Comparison of ENCODE assay signal across 21 mouse cellular contexts in genomic region chr11:119420426-119420825, GRCm38 (mm10). TPM values are rescaled to one million over a fixed set of nuclear protein-coding genes. Genes with fewer than 3 reads are reported as not detected.
DNase-seq lines count a peak whose midpoint lies in the region; ATAC-seq and TF ChIP-seq lines count a peak whose summit lies in the region.
"Had no signal": no experiment of that assay in that cellular context is flagged by ENCODE, and none has a peak within 500 bp of the region (broad histone marks: within the 10 kb centered on the region; RNA-seq: fewer than 3 reads in every experiment).

No protein-coding gene starts in this region.

- no peak for DNase-seq in heart, postnatal 36 days
- no peak for DNase-seq in ES-E14 (ENCODE audit: low read depth, low spot score)
- DNase-seq in thymus, adult 2 months: no peak
- no peak for DNase-seq in cerebellum, postnatal 10 days
- no peak for DNase-seq in left cerebral cortex, adult 8-10 months (ENCODE audit: low spot score in 2 of 2)
- DNase-seq: cerebellum, adult 18-20 months; cerebellum, postnatal 36 days; forebrain, postnatal 0 days; gastrocnemius, postnatal 36 days; heart, postnatal 10 days; kidney, adult 8-10 months; kidney, postnatal 25 days; lung, adult 2 months; right cerebral cortex, postnatal 14 days had no signal

- H3K9me3 ChIP-seq in heart, embryonic 16.5 days (replicated peaks; ENCODE audit: control insufficient read depth, low read length): no peaks in the 10 kb centered on the region
- H3K9me3 ChIP-seq in ES-E14 (ENCODE audit: control insufficient read depth, insufficient read depth, low read depth, low read length): no peaks in the 10 kb centered on the region
- no peaks in the 10 kb centered on the region for H3K9me3 ChIP-seq in embryonic facial prominence, embryonic 13.5 days
- H3K9me3 ChIP-seq in neural tube, embryonic 15.5 days (replicated peaks): no peaks in the 10 kb centered on the region
- H3K9me3 ChIP-seq: hindbrain, embryonic 13.5 days; megakaryocyte, embryonic 14.5 days; midbrain, embryonic 15.5 days had no signal

- H3K9ac ChIP-seq in heart, embryonic 16.5 days (ENCODE audit: low read length): no peak overlapping the region
- H3K9ac ChIP-seq in ES-E14 (ENCODE audit: insufficient read depth, low read depth, low read length, poor library complexity, severe bottlenecking): no peak overlapping the region
- H3K9ac ChIP-seq in embryonic facial prominence, embryonic 13.5 days: no peak overlapping the region
- no peak overlapping the region for H3K9ac ChIP-seq in neural tube, embryonic 15.5 days (replicated peaks)
- H3K9ac ChIP-seq: forebrain, postnatal 0 days; hindbrain, embryonic 13.5 days; midbrain, embryonic 15.5 days had no signal

- intact Hi-C loops in heart, postnatal 36 days (cut with DNase I): no loop called here

- peaks cover 62% of the 10 kb centered on the region for H3K36me3 ChIP-seq in heart, embryonic 16.5 days (ENCODE audit: control insufficient read depth, insufficient read depth)
- peaks cover 21% of the 10 kb centered on the region for H3K36me3 ChIP-seq in ES-E14 (ENCODE audit: control insufficient read depth, insufficient read depth, low read length, poor library complexity, severe bottlenecking)
- H3K36me3 ChIP-seq in embryonic facial prominence, embryonic 13.5 days: no peaks in the 10 kb centered on the region
- H3K36me3 ChIP-seq in thymus, adult 2 months (ENCODE audit: control insufficient read depth, insufficient read depth, low read length): peaks cover 23% of the 10 kb centered on the region; the same call in 1 of the 2 replicates
- H3K36me3 ChIP-seq in neural tube, embryonic 15.5 days: no peaks in the 10 kb centered on the region
- H3K36me3 ChIP-seq: hindbrain, embryonic 13.5 days; midbrain, embryonic 15.5 days had no signal

- no peak overlapping the region for H3K4me2 ChIP-seq in heart, embryonic 16.5 days (ENCODE audit: low read depth, low read length)
- H3K4me2 ChIP-seq in embryonic facial prominence, embryonic 13.5 days: no peak overlapping the region
- H3K4me2 ChIP-seq in neural tube, embryonic 15.5 days: no peak overlapping the region
- H3K4me2 ChIP-seq: hindbrain, embryonic 13.5 days; midbrain, embryonic 15.5 days had no signal

- H3K4me1 ChIP-seq in heart, embryonic 16.5 days (ENCODE audit: control insufficient read depth, insufficient read depth, low read length): no peaks in the 10 kb centered on the region
- no peaks in the 10 kb centered on the region for H3K4me1 ChIP-seq in ES-E14 (ENCODE audit: control insufficient read depth in 2 of 2, insufficient read depth in 2 of 2, low read length in 2 of 2, poor library complexity in 1 of 2)
- H3K4me1 ChIP-seq in embryonic facial prominence, embryonic 13.5 days: peaks cover 16% of the 10 kb centered on the region
- H3K4me1 ChIP-seq in thymus, adult 2 months (replicated peaks; ENCODE audit: control insufficient read depth, insufficient read depth, low read length): peaks cover 18% of the 10 kb centered on the region
- no peaks in the 10 kb centered on the region for H3K4me1 ChIP-seq in neural tube, embryonic 15.5 days
- H3K4me1 ChIP-seq: hindbrain, embryonic 13.5 days; midbrain, embryonic 15.5 days had no signal

- H3K27me3 ChIP-seq in heart, embryonic 16.5 days (ENCODE audit: control insufficient read depth, insufficient read depth, low read length): no peaks in the 10 kb centered on the region
- no peaks in the 10 kb centered on the region for H3K27me3 ChIP-seq in embryonic facial prominence, embryonic 13.5 days
- no peaks in the 10 kb centered on the region for H3K27me3 ChIP-seq in thymus, adult 2 months (ENCODE audit: control insufficient read depth, insufficient read depth, low read length)
- no peaks in the 10 kb centered on the region for H3K27me3 ChIP-seq in neural tube, embryonic 15.5 days (replicated peaks)
- H3K27me3 ChIP-seq: hindbrain, embryonic 13.5 days; midbrain, embryonic 15.5 days had no signal

- TF ChIP-seq POLR2A in thymus, adult 2 months (IDR thresholded peaks at IDR 0.05; ENCODE audit: control insufficient read depth, extremely low read depth, insufficient read depth, low read length, poor library complexity): no peak

- no peak for ATAC-seq in heart, embryonic 16.5 days (replicated peaks; ENCODE audit: extremely low read depth, insufficient read depth, low FRiP score)
- ATAC-seq in embryonic facial prominence, embryonic 13.5 days (ENCODE audit: insufficient number of reproducible peaks, insufficient read depth, low FRiP score, low TSS enrichment, low read depth): 0 out of 2 replicates have a peak, but pooled peaks have one; percentile 20
- ATAC-seq in neural tube, embryonic 15.5 days (ENCODE audit: low FRiP score): no peak
- ATAC-seq: forebrain, postnatal 0 days; midbrain, embryonic 15.5 days had no signal

- TF ChIP-seq CTCF in thymus, adult 2 months (IDR thresholded peaks at IDR 0.05; ENCODE audit: borderline replicate concordance, control insufficient read depth, extremely low read depth, insufficient read depth, low read length, poor library complexity): no peak

- 79% methylated on average over 5 of the region's 5 CpGs for WGBS in heart, embryonic 16.5 days
- WGBS in embryonic facial prominence, embryonic 13.5 days: 68% methylated on average over 5 of the region's 5 CpGs
- 46% methylated on average over 5 of the region's 5 CpGs for WGBS in thymus, adult 2 months
- 87% methylated on average over 5 of the region's 5 CpGs for WGBS in neural tube, embryonic 15.5 days

- in situ Hi-C loops in ES-E14 (cut with MboI; ENCODE audit: low sequenced_read_pairs in 2 of 2, unreplicated experiment in 2 of 2): no loop called here

- H3K27ac ChIP-seq in heart, embryonic 16.5 days (ENCODE audit: low read length): peak overlapping the region; percentile 14; the same call in 1 of the 2 replicates
- H3K27ac ChIP-seq in ES-E14 (ENCODE audit: insufficient read depth, low read depth, low read length, poor library complexity, severe bottlenecking): no peak overlapping the region
- no peak overlapping the region for H3K27ac ChIP-seq in embryonic facial prominence, embryonic 13.5 days
- peak overlapping the region; percentile 58; the same call in 1 of the 2 replicates for H3K27ac ChIP-seq in thymus, adult 2 months (ENCODE audit: control insufficient read depth, insufficient read depth, low read length)
- no peak overlapping the region for H3K27ac ChIP-seq in neural tube, embryonic 15.5 days (replicated peaks)
- H3K27ac ChIP-seq: hindbrain, embryonic 13.5 days; midbrain, embryonic 15.5 days had no signal

- H3K4me3 ChIP-seq in heart, embryonic 16.5 days (ENCODE audit: low read length): no peak overlapping the region
- H3K4me3 ChIP-seq in ES-E14 (ENCODE audit: insufficient read depth in 1 of 2, low read depth in 1 of 2, low read length in 2 of 2, poor library complexity in 1 of 2, severe bottlenecking in 1 of 2): no peak overlapping the region
- no peak overlapping the region for H3K4me3 ChIP-seq in embryonic facial prominence, embryonic 13.5 days
- no peak overlapping the region for H3K4me3 ChIP-seq in thymus, adult 2 months (ENCODE audit: control insufficient read depth, insufficient read depth, low read length)
- no peak overlapping the region for H3K4me3 ChIP-seq in neural tube, embryonic 15.5 days (replicated peaks)
- H3K4me3 ChIP-seq: hindbrain, embryonic 13.5 days; megakaryocyte, embryonic 14.5 days; midbrain, embryonic 15.5 days; myocyte had no signal

TF ChIP-seq in ES-E14, 5 proteins besides CTCF, POLR2A, EP300 and RAD21:
- TF ChIP-seq CHD2 (IDR thresholded peaks at IDR 0.05; ENCODE audit: low read depth, low read length) (no peak), ZNF384 (IDR thresholded peaks at IDR 0.05; ENCODE audit: low read depth, low read length) (0 out of 2 replicates have a peak, but pooled peaks have one; percentile 35)
TF ChIP-seq in ES-E14: peak in this region for 1.

RNA-seq across cellular contexts. Expression of gene Rnf213, which starts 27.5 kb away (rescaled TPM):
- polyA plus RNA-seq in heart, embryonic 16.5 days (2015; fragmentation: Nextera tagmentation; extraction: Ambion mirVana): 6.7 and 7.6 TPM in 2 replicates
- total RNA-seq in heart, postnatal 36 days (2021): 10 to 100 TPM; 15.1 to 20.1 TPM
- total RNA-seq in ES-E14 (2012; rRNA removed): 30.4 and 37.3 TPM in 2 replicates
- 1.9 and 2.1 TPM in 2 replicates for polyA plus RNA-seq in embryonic facial prominence, embryonic 13.5 days (2015; fragmentation: Nextera tagmentation; extraction: Ambion mirVana)
- 47.9 and 52.5 TPM in 2 replicates for polyA plus RNA-seq in thymus, adult 2 months (2012; rRNA removed)
- total RNA-seq in left cerebral cortex, adult 8-10 months (2022): 1 to 10 TPM; 4.5 to 5.7 (median 5.5) TPM
- polyA plus RNA-seq in neural tube, embryonic 15.5 days (2015; fragmentation: Nextera tagmentation; extraction: Ambion mirVana): 1.1 and 3.9 TPM in 2 replicates

Comparison
In these comparisons a context has a peak if more than half of its experiments do, and no peak if none do; other contexts are left out.
1. H3K27ac ChIP-seq: peak in heart, embryonic 16.5 days (single experiment) and thymus, adult 2 months (single experiment); none in ES-E14 (single experiment), embryonic facial prominence, embryonic 13.5 days (single experiment) and neural tube, embryonic 15.5 days (single experiment).